18 mouse cellular contexts compared by ENCODE assay signal in the genomic region with DNA sequence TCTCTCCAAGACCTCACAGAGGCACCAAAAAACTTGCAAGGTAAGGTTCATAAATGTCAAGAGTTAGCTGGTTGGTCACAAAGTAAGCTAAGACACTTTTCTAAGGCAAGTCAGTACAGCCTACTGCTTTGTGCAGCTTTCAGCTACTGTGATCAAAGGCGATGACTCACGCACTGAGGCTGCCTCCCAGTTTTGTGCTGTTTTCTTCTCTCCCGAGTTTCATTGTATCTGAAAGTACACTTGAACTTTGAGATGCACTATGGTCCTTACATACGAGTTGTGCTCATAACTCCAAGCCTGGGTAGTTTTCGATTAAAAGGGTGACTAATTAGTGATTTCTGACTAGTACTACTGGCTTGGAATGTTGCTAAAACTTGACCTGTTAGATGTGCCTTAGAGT. TPM values are rescaled to one million over a fixed set of nuclear protein-coding genes. Genes with fewer than 3 reads are reported as not detected.
DNase-seq lines count a peak whose midpoint lies in the region; ATAC-seq and TF ChIP-seq lines count a peak whose summit lies in the region.
"Had no signal": no experiment of that assay in that cellular context is flagged by ENCODE, and none has a peak within 500 bp of the region (broad histone marks: within the 10 kb centered on the region; RNA-seq: fewer than 3 reads in every experiment).

No protein-coding gene starts in this region.

- no peaks in the 10 kb centered on the region for H3K4me1 ChIP-seq in kidney, postnatal 0 days (replicated peaks; ENCODE audit: insufficient read depth, low read length)
- H3K4me1 ChIP-seq in kidney, embryonic 14.5 days (ENCODE audit: control insufficient read depth, insufficient read depth, low read length): peaks cover 4% of the 10 kb centered on the region; the same call in 1 of the 2 replicates
- no peaks in the 10 kb centered on the region for H3K4me1 ChIP-seq in stomach, embryonic 15.5 days
- H3K4me1 ChIP-seq: midbrain, embryonic 13.5 days had no signal

- no peaks in the 10 kb centered on the region for H3K9me3 ChIP-seq in kidney, postnatal 0 days (replicated peaks; ENCODE audit: low read length)
- H3K9me3 ChIP-seq in kidney, embryonic 14.5 days (ENCODE audit: control insufficient read depth, low read length): no peaks in the 10 kb centered on the region
- no peaks in the 10 kb centered on the region for H3K9me3 ChIP-seq in stomach, embryonic 15.5 days
- H3K9me3 ChIP-seq: heart, embryonic 15.5 days; midbrain, embryonic 13.5 days had no signal

- no peaks in the 10 kb centered on the region for H3K36me3 ChIP-seq in kidney, postnatal 0 days (ENCODE audit: insufficient read depth, low read length)
- H3K36me3 ChIP-seq in kidney, embryonic 14.5 days (ENCODE audit: control insufficient read depth, insufficient read depth, low read length): no peaks in the 10 kb centered on the region
- H3K36me3 ChIP-seq in stomach, embryonic 15.5 days: no peaks in the 10 kb centered on the region
- H3K36me3 ChIP-seq: heart, embryonic 15.5 days; midbrain, embryonic 13.5 days had no signal

- H3K9ac ChIP-seq in kidney, postnatal 0 days (ENCODE audit: low read depth, low read length): no peak overlapping the region
- no peak overlapping the region for H3K9ac ChIP-seq in kidney, embryonic 14.5 days (ENCODE audit: low read depth, low read length)
- H3K9ac ChIP-seq in stomach, embryonic 15.5 days: no peak overlapping the region
- H3K9ac ChIP-seq: heart, embryonic 15.5 days; midbrain, embryonic 13.5 days had no signal

- DNase-seq in adrenal gland, postnatal 25 days: peak; percentile 12
- no peak for DNase-seq in adrenal gland, adult 8-10 months
- peak; percentile 10 for DNase-seq in kidney, postnatal 0 days (ENCODE audit: low spot score)
- DNase-seq in fibroblast of lung, adult 2 months (ENCODE audit: low read depth): peak; percentile 9
- DNase-seq in layer of hippocampus, adult 8-10 months (ENCODE audit: low spot score in 2 of 2): no peak
- no peak for DNase-seq in spleen, postnatal 36 days (ENCODE audit: low spot score in 2 of 2)
- DNase-seq: cerebellum, adult 8-10 months; layer of hippocampus, adult 9-11 months; liver; lung, adult 18-20 months; lung, postnatal 4 days; thymus, adult 18-20 months had no signal

- TF ChIP-seq CTCF in kidney, postnatal 0 days (IDR thresholded peaks at IDR 0.05; ENCODE audit: low read depth): no peak

- H3K4me3 ChIP-seq in kidney, postnatal 0 days (replicated peaks; ENCODE audit: low read depth, low read length): no peak overlapping the region
- H3K4me3 ChIP-seq in kidney, embryonic 14.5 days (ENCODE audit: low read length): no peak overlapping the region
- no peak overlapping the region for H3K4me3 ChIP-seq in stomach, embryonic 15.5 days (replicated peaks)
- H3K4me3 ChIP-seq: erythroblast, embryonic 14.5 days; heart, embryonic 15.5 days; midbrain, embryonic 13.5 days; myocyte had no signal

- 0 out of 2 replicates have a peak overlapping the region, but pooled peaks have one; percentile 31 for H3K27ac ChIP-seq in kidney, postnatal 0 days
- no peak overlapping the region for H3K27ac ChIP-seq in kidney, embryonic 14.5 days (ENCODE audit: low read depth, low read length)
- H3K27ac ChIP-seq in stomach, embryonic 15.5 days: peak overlapping the region; percentile 58
- H3K27ac ChIP-seq: heart, embryonic 15.5 days; midbrain, embryonic 13.5 days had no signal

- H3K27me3 ChIP-seq in kidney, postnatal 0 days (ENCODE audit: insufficient read depth, low read length): no peaks in the 10 kb centered on the region
- H3K27me3 ChIP-seq in kidney, embryonic 14.5 days (ENCODE audit: control insufficient read depth, insufficient read depth, low read length): no peaks in the 10 kb centered on the region
- no peaks in the 10 kb centered on the region for H3K27me3 ChIP-seq in stomach, embryonic 15.5 days (replicated peaks)
- H3K27me3 ChIP-seq: heart, embryonic 15.5 days had no signal

- WGBS in kidney, postnatal 0 days: 50% methylated on average over 5 of the region's 5 CpGs
- WGBS in kidney, embryonic 14.5 days: 58% methylated on average over 5 of the region's 5 CpGs
- 63% methylated on average over 5 of the region's 5 CpGs for WGBS in stomach, embryonic 15.5 days

- ATAC-seq in kidney, postnatal 0 days (replicated peaks; ENCODE audit: low FRiP score, low read depth): peak; percentile 81; the same call in 1 of the 2 replicates
- ATAC-seq in kidney, embryonic 14.5 days (ENCODE audit: low FRiP score, low TSS enrichment): no peak
- ATAC-seq in stomach, embryonic 15.5 days (ENCODE audit: insufficient read depth, low FRiP score, low read depth): peak; percentile 73
- ATAC-seq: midbrain, embryonic 13.5 days had no signal

- H3K4me2 ChIP-seq in kidney, postnatal 0 days (ENCODE audit: low read length): no peak overlapping the region
- no peak overlapping the region for H3K4me2 ChIP-seq in kidney, embryonic 14.5 days (replicated peaks; ENCODE audit: low read depth, low read length)
- no peak overlapping the region for H3K4me2 ChIP-seq in stomach, embryonic 15.5 days
- H3K4me2 ChIP-seq: heart, embryonic 15.5 days; midbrain, embryonic 13.5 days had no signal

RNA-seq across cellular contexts. Expression of gene Phactr2, which starts 7.3 kb away (rescaled TPM):
- total RNA-seq in adrenal gland, postnatal 25 days (2021): 24.0 and 30.6 TPM in 2 replicates
- 10 to 100 TPM; 26.8 to 35.3 (median 31.0) TPM for total RNA-seq in adrenal gland, adult 8-10 months (2022)
- polyA plus RNA-seq in kidney, postnatal 0 days (2015; fragmentation: Nextera tagmentation; extraction: Ambion mirVana): 23.7 and 26.4 TPM in 2 replicates
- 41.5 and 43.8 TPM in 2 replicates for polyA plus RNA-seq in kidney, embryonic 14.5 days (2014; fragmentation: Nextera tagmentation; extraction: Ambion mirVana)
- polyA plus RNA-seq in stomach, embryonic 15.5 days (2015; fragmentation: Nextera tagmentation; extraction: Ambion mirVana): 29.4 and 31.1 TPM in 2 replicates
- total RNA-seq in layer of hippocampus, adult 8-10 months (2022): 10 to 100 TPM; 24.3 to 27.5 (median 25.4) TPM
- polyA plus RNA-seq: myocyte had no signal

RNA-seq across cellular contexts. Expression of gene Fuca2, which starts 32.4 kb away (rescaled TPM):
- total RNA-seq in adrenal gland, postnatal 25 days (2021): 14.8 and 19.4 TPM in 2 replicates
- 10 to 100 TPM; 19.7 to 37.1 (median 27.6) TPM for total RNA-seq in adrenal gland, adult 8-10 months (2022)
- polyA plus RNA-seq in kidney, postnatal 0 days (2015; fragmentation: Nextera tagmentation; extraction: Ambion mirVana): 191 and 212 TPM in 2 replicates
- 68.4 and 78.4 TPM in 2 replicates for polyA plus RNA-seq in kidney, embryonic 14.5 days (2014; fragmentation: Nextera tagmentation; extraction: Ambion mirVana)
- polyA plus RNA-seq in stomach, embryonic 15.5 days (2015; fragmentation: Nextera tagmentation; extraction: Ambion mirVana): 75.7 and 84.7 TPM in 2 replicates
- total RNA-seq in layer of hippocampus, adult 8-10 months (2022): 10 to 100 TPM; 42.0 to 52.9 (median 50.2) TPM

Comparison
In these comparisons a context has a peak if more than half of its experiments do, and no peak if none do; other contexts are left out.
1. DNase-seq: peak in adrenal gland, postnatal 25 days (single experiment), kidney, postnatal 0 days (single experiment) and fibroblast of lung, adult 2 months (single experiment); none in adrenal gland, adult 8-10 months (single experiment), layer of hippocampus, adult 8-10 months (0 of 2) and spleen, postnatal 36 days (0 of 2).